Mouse (Mus musculus): ENCODE results near the gene L1td1. TPM values are rescaled to one million over a fixed set of nuclear protein-coding genes. Genes with fewer than 3 reads are reported as not detected.

The L1td1 gene
- polyA plus RNA-seq, 1 experiment from 2014 or later: 1.8 TPM

DNA sequence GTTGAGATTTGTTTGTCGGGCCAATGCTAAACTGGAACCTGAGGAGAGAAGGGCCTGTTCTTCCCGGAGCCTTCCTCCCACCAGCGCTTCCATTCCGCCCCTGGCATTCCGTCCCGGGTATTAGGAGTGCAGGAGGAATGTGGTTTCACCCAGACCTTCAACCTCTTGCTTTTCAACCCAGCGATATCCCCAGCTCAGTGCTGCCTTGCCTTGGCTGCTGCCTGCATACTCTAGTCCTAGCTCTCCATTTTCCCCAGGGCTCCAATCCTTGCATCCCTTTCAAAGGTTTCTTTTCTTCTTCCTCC, 17.3 kb downstream of the L1td1 start:
- no peaks in the 10 kb centered on the region for H3K36me3 ChIP-seq
- no peak overlapping the region for H3K9ac ChIP-seq
- WGBS: 27% methylated on average over 7 of the region's 7 CpGs
- H3K4me3 ChIP-seq: no peak overlapping the region
- H3K27me3 ChIP-seq: no peaks in the 10 kb centered on the region
- peaks cover 5% of the 10 kb centered on the region; the same call in 1 of the 2 replicates for H3K4me1 ChIP-seq
- H3K9me3 ChIP-seq: 0 out of 2 replicates have a peak, but pooled peaks cover 4% of the 10 kb centered on the region
- H3K27ac ChIP-seq: no peak overlapping the region
- no peak overlapping the region for H3K4me2 ChIP-seq (replicated peaks)
- ATAC-seq (ENCODE audit: low FRiP score, low read depth): no peak

DNA sequence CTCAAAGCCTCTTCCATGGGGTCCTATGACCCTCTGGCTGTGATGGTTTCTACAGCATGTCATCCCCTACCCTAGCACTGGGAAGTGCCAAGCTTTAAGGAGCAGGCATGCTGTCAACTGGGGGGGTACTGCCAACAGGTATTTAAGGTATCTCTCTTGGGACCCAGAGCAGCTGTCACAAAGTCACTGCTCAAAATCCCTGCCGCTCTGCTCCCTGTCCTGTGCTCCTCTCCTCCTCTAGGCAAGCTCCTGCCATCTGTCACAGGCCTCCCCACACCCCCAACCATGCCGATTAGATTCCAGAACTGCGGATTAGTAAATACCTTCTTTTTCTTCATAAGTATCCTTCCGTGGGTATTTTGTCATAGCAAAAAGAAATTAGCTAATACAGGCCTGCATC, 27.9 kb downstream of the L1td1 start:
- 0 out of 2 replicates have a peak, but pooled peaks have one; percentile 33 for ATAC-seq (ENCODE audit: low FRiP score, low read depth)
- Histone ChIP-seq H3K27me3 (no peaks in the 10 kb centered on the region), H3K9me3 (no peaks in the 10 kb centered on the region), H3K27ac (no peak overlapping the region), H3K36me3 (peaks cover 47% of the 10 kb centered on the region), H3K4me1 (peaks cover 7% of the 10 kb centered on the region; the same call in 1 of the 2 replicates), H3K4me3 (no peak overlapping the region), H3K9ac (no peak overlapping the region), H3K4me2 (replicated peaks) (no peak overlapping the region)
- WGBS: 69% methylated on average over 4 of the region's 4 CpGs

DNA sequence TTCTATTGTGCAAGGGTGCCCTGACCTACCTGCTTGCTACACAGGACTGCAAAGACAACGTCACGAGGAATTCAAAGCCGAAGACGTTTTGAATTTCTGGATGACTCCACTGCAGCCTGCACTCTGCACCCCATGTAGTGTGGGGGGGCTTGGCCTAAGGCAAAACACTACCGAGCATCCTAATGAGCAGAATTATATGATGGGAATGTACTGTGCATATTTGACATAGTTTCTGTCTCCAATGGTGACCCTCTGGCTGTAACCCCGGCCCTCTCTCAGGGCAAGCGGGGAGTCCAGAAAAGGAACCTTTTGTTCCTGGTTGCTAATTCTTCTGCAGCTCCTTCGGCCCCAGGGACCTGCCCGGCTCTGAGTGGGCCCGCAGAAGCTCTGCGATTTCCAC, 29.6 kb downstream of the L1td1 start:
- no peak for ATAC-seq (ENCODE audit: low FRiP score, low read depth)
- H3K4me3 ChIP-seq: no peak overlapping the region

DNA sequence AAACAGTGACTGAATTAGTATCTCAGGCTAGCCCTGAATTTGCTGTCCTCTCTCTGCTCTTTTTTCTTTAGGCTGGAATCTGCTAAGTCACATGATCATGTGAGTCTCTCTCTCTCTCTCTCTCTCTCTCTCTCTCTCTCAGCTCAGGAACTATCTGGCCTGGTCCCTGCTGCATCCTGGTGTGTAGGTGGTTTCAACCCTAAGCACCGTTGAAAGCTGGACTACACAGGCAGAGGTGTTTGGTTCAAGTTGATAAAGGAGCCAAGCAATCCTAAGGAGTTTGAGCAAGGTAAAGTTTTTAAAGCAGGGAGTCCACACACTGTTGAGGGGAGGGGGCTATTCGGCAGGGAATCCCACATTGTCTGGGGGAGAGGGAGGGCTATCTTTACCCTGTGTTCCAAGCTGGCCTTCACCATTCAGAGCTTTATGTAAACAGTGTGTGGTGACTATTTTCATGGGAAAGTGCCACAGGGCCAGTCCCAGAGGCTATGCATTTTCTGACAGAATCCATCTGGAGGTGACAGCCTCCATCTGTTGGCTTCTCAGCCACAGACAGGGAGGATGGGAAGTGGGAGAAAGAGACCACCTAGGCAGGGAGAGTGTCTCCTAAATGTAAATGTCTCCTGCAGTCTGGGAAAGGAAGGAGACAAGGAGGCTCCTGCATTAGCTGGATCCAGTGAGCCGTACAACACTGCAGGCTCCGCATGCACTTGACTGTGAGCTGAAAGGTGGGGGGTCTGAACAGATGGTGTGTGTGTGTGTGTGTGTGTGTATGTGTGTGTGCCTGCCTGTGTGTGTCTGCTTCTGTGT, 31.7 kb downstream of the L1td1 start:
- H3K4me1 ChIP-seq: peaks cover 7% of the 10 kb centered on the region; the same call in 1 of the 2 replicates
- H3K36me3 ChIP-seq: peaks cover 67% of the 10 kb centered on the region
- H3K4me3 ChIP-seq: no peak overlapping the region
- no peak overlapping the region for H3K9ac ChIP-seq
- H3K27ac ChIP-seq: no peak overlapping the region
- 62% methylated on average over 4 of the region's 4 CpGs for WGBS
- ATAC-seq (ENCODE audit: low FRiP score, low read depth): peak; percentile 37
- no peaks in the 10 kb centered on the region for H3K9me3 ChIP-seq
- no peaks in the 10 kb centered on the region for H3K27me3 ChIP-seq
- no peak overlapping the region for H3K4me2 ChIP-seq (replicated peaks)

More for the DNA sequence above, 29.6 kb downstream of the L1td1 start:
- peaks cover 7% of the 10 kb centered on the region; the same call in 1 of the 2 replicates for H3K4me1 ChIP-seq
- WGBS: 71% methylated on average over 11 of the region's 11 CpGs
- no peak overlapping the region for H3K27ac ChIP-seq
- peaks cover 63% of the 10 kb centered on the region for H3K36me3 ChIP-seq
- no peaks in the 10 kb centered on the region for H3K27me3 ChIP-seq
- no peak overlapping the region for H3K4me2 ChIP-seq (replicated peaks)
- no peaks in the 10 kb centered on the region for H3K9me3 ChIP-seq
- no peak overlapping the region for H3K9ac ChIP-seq

DNA sequence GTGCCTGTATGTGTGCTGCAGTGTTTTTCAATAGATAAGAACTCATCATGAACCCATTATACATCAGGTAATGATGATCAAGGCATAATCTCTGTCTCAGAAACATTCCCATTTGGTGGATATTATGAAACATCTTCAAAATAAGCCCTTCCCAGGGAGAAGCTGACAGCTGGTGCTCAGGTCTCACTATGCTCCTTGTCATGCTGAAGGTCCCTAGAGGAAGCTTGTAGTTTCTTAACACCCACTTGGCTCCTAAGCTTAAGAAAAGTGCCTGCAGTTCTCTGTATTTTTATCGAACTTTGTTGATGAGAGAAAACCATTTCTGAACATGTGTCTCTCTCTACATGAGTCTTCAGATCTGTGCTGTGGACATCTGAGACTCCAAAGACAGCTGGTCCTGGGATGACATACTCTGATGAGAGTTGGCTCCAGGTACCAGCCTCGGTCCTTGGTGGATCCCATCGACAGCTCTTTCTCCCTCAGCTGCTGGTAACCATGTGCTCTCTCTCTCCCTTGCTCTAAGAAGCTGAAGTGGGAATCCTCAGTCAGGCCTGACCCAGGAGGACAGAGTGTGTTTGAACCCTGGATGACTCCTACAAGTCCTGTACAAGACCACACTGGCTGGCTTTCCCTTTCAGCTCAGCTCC, 32.5 kb downstream of the L1td1 start:
- H3K9ac ChIP-seq: no peak overlapping the region
- no peak overlapping the region for H3K27ac ChIP-seq
- peaks cover 7% of the 10 kb centered on the region; the same call in 1 of the 2 replicates for H3K4me1 ChIP-seq
- ATAC-seq (ENCODE audit: low FRiP score, low read depth): no peak
- no peaks in the 10 kb centered on the region for H3K9me3 ChIP-seq
- H3K4me3 ChIP-seq: no peak overlapping the region
- 78% methylated on average over 3 of the region's 3 CpGs for WGBS
- no peak overlapping the region for H3K4me2 ChIP-seq (replicated peaks)
- H3K36me3 ChIP-seq: peaks cover 72% of the 10 kb centered on the region
- H3K27me3 ChIP-seq: no peaks in the 10 kb centered on the region

DNA sequence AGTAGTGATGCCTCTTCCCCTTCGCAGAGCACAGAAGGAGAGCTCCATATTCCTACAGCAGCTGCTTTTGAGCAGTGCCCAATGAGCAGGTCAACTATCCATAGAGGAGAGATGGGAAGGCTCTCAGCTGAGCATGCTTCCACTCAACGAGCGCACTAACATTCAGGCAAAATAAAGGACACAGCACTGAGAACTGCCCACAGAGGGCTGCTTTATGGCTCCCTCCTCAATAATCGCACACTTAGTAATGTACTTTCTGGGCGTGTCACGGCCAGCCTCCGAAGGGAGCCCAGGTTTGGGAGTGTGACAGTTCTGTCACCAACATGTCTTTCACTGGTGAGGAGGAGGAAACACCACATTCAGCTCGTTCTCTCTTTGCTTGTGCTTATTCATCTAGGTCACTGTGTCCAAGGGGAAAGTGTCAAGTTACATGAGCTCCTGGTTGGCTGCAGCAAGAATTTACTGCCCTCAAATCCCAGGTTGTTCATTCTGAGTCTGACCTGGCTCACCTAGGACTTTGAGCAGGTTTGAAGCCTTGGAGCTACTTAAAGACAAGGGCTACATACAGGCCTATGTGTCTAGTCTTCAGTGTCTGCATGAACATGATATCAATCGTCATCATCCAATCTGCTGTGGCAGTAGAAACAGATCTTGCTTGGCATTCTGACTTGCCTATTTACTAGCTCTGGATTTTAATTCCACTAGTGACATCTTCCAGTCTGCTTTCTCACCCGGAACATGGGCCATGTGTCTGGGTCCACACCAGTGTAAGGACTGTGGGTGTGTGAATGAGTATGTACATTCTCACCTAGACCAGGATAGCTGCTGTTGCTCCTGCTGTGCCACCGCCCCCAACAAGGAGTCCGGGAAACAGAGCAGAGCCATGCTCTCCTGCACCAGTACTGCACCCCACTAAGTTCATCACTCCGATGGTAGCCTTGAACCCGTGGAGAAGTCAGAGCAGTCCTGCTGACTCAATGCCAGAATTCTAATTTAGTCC, 40.9 kb downstream of the L1td1 start:
- Histone ChIP-seq H3K9ac (no peak overlapping the region), H3K9me3 (peaks cover 7% of the 10 kb centered on the region; the same call in 1 of the 2 replicates), H3K4me2 (replicated peaks) (no peak overlapping the region), H3K4me1 (peaks cover 14% of the 10 kb centered on the region), H3K4me3 (no peak overlapping the region), H3K27me3 (no peaks in the 10 kb centered on the region), H3K27ac (no peak overlapping the region; the same call in 1 of the 2 replicates), H3K36me3 (peaks cover 62% of the 10 kb centered on the region)
- WGBS: 58% methylated on average over 14 of the region's 14 CpGs
- ATAC-seq (ENCODE audit: low FRiP score, low read depth): no peak

DNA sequence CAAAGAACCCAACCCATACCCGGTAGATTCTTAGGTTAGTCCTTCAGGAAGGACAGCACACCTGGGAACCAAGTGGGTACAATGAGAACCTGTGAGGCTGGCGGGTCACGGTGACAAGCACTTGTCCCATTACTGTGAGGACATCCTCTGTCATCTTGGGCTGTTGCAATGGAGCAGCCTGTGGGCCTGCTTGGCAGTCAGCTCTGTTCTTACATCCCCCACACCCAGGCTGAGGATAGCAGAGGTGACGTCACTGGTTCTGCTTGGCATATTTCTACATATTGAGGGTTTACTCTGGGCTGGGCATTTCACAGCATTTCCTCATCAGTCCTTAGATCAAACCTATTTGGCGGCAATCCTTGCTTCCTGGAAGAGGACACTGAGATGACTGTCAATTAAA, 47.3 kb downstream of the L1td1 start:
- Histone ChIP-seq H3K4me1 (peaks cover 29% of the 10 kb centered on the region), H3K27me3 (no peaks in the 10 kb centered on the region), H3K4me3 (no peak overlapping the region), H3K36me3 (peaks cover 46% of the 10 kb centered on the region), H3K27ac (no peak overlapping the region), H3K4me2 (replicated peaks) (no peak overlapping the region), H3K9ac (no peak overlapping the region), H3K9me3 (no peaks in the 10 kb centered on the region)
- WGBS: 88% methylated on average over 5 of the region's 5 CpGs
- no peak for ATAC-seq (ENCODE audit: low FRiP score, low read depth)

DNA sequence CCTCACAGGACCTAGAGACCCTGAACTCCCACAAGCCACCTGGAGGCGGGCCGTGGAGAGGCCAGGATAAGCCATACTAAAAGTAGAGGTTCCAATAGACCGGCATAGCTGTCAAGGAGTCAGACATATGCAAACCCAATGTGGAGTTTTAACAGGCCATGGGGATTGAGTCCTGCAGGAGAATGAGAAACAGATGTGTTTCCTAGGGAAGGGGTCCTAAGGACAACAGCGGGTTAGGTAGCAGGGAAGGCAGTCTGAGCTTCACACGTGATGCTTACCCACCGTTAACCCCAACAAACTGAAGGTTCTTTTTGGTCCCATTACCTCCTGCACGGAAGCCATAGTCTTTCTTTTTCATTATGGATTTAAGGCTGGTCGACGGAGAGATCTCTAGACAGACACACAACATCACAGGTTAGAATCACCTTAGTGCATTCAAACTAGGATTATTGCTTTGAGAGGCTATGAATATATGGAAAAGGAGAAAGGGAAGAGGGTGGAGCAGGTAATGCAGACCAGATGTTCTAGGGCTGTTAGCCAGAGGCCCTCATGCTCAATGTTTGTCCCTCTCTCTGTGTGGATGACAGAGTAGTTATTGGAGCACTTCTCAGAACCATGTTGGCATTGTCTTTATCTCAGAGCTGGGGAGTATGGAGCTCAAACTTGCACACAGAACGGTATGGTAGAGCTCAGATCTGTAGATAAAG, 50.3 kb downstream of the L1td1 start:
- peaks cover 51% of the 10 kb centered on the region for H3K4me1 ChIP-seq
- peaks cover 27% of the 10 kb centered on the region for H3K36me3 ChIP-seq
- H3K9me3 ChIP-seq: no peaks in the 10 kb centered on the region
- peak overlapping the region; percentile 85 for H3K27ac ChIP-seq
- no peak overlapping the region for H3K4me3 ChIP-seq
- H3K27me3 ChIP-seq: no peaks in the 10 kb centered on the region
- 0 out of 2 replicates have a peak overlapping the region, but pooled peaks have one; percentile 15 for H3K4me2 ChIP-seq (replicated peaks)
- WGBS: 27% methylated on average over 10 of the region's 10 CpGs
- no peak overlapping the region for H3K9ac ChIP-seq
- peak; percentile 82 for ATAC-seq (ENCODE audit: low FRiP score, low read depth)

DNA sequence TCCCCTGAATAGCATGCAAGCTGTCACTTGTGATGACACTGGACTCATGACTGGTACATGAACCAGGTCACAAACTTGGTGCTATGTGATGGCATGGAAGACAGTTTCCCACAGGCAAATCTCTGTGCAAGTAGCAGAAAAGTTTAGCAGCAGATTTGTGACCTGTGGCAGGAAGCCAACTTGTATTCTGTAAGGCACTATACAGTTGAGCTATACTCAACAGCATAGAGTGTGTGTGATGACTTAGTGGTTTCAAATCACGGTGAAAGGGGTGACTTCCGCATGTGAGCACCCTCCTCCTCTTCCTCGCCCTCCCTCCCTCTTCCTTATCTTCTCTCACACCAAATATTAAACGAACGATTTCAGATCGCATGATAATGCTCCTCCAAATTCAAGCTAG, 50.9 kb downstream of the L1td1 start:
- Histone ChIP-seq H3K36me3 (peaks cover 24% of the 10 kb centered on the region), H3K27ac (peak overlapping the region; percentile 85), H3K27me3 (no peaks in the 10 kb centered on the region), H3K9ac (no peak overlapping the region), H3K4me3 (no peak overlapping the region), H3K4me2 (replicated peaks) (no peak overlapping the region), H3K4me1 (peaks cover 51% of the 10 kb centered on the region), H3K9me3 (no peaks in the 10 kb centered on the region)
- 0 out of 2 replicates have a peak, but pooled peaks have one; percentile 30 for ATAC-seq (ENCODE audit: low FRiP score, low read depth)
- 70% methylated on average over 6 of the region's 6 CpGs for WGBS

DNA sequence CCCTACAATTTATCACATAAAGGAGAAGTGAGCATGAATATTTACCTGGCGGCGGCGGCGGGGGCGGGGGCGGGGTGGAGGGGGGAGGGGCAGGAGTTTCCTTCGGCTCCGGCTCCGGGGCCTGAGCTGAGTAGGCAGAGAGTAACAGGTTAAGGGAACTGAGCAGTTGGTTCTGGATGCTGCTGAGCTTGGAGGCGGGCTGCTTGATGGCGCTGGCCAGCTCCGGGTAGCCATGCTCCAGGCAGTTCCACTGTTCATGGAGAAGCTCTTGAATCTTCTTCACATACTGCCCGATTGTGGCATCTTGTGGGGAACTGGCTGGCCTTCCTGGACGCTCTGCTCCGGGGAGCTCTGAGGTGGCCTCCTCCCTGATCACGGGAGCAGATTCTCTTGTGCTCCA, 51.7 kb downstream of the L1td1 start:
- Histone ChIP-seq H3K27me3 (no peaks in the 10 kb centered on the region), H3K4me1 (peaks cover 51% of the 10 kb centered on the region), H3K9me3 (no peaks in the 10 kb centered on the region), H3K9ac (no peak overlapping the region), H3K4me2 (replicated peaks) (peak overlapping the region; percentile 30), H3K4me3 (no peak overlapping the region), H3K27ac (peak overlapping the region; percentile 10; the same call in 1 of the 2 replicates), H3K36me3 (peaks cover 18% of the 10 kb centered on the region; the same call in 1 of the 2 replicates)
- ATAC-seq (ENCODE audit: low FRiP score, low read depth): no peak
- 10% methylated on average over 16 of the region's 16 CpGs for WGBS

DNA sequence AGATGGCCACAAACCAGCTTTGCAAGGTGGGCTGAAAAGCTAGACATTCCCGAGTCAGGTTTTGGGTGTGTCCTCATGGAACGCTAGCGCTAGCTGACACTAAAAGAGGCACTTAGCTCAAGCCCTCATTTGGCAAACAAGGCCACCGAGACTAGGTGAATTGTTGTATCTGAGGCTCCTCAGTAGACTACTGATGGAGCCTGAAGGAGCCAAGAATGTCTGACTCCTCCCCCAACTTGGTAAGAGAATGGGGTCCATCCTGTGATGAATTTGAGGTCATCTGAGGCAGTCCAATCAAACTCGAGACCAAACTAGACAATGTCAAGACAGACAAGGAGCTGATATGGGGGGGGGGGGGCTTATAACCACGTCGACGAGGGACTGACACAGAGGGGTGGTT, 59.3 kb downstream of the L1td1 start:
- H3K27ac ChIP-seq: no peak overlapping the region
- no peak overlapping the region for H3K4me2 ChIP-seq (replicated peaks)
- no peaks in the 10 kb centered on the region for H3K9me3 ChIP-seq
- no peak overlapping the region for H3K9ac ChIP-seq
- no peak for ATAC-seq (ENCODE audit: low FRiP score, low read depth)
- WGBS: 40% methylated on average over 8 of the region's 8 CpGs
- peaks cover 22% of the 10 kb centered on the region for H3K36me3 ChIP-seq
- peaks cover 42% of the 10 kb centered on the region for H3K4me1 ChIP-seq
- H3K4me3 ChIP-seq: no peak overlapping the region
- H3K27me3 ChIP-seq: no peaks in the 10 kb centered on the region
